Mouse (Mus musculus) liver, postnatal 0 days (tissue): ENCODE measurements around the gene Fzd9. TPM values are rescaled to one million over a fixed set of nuclear protein-coding genes. Genes with fewer than 3 reads are reported as not detected.
"Not testable (repeated sequence)": the region's sequence is repeated elsewhere in the genome, so short reads cannot be mapped to it uniquely, and the experiment has no call there.

Source experiments
- ATAC-seq: fragments of 200-750 bp; cut with Nextera tagmentation; 2 replicates; pipeline ENCODE4 v1.8.0; 2017; ENCODE audit warnings: mild to moderate bottlenecking, moderate library complexity
- DNase-seq: peaks from one replicate; pipeline ENCODE4 v3.0.0-alpha.2; 2016
- H3K27ac ChIP-seq: fragments of 300-500 bp; sonication (generic); 2 replicates; pipeline ENCODE4 v1.5.1; 2014; ENCODE audit warnings: antibody characterized with exemption, moderate library complexity, mild to moderate bottlenecking, low read depth
- H3K27me3 ChIP-seq: fragments of 300-500 bp; sonication (generic); 2 replicates; pipeline ENCODE4 v1.6.1; 2014; ENCODE audit warnings: low read length, control low read depth, mixed read lengths; ENCODE audit not compliant: insufficient read depth
- H3K36me3 ChIP-seq: fragments of 300-500 bp; sonication (generic); replicated peaks from 2 replicates; pipeline ENCODE4 v1.6.1; 2014; ENCODE audit warnings: mild to moderate bottlenecking, control low read depth, low read length, moderate library complexity, mixed read lengths; ENCODE audit not compliant: insufficient read depth
- H3K4me1 ChIP-seq: fragments of 300-500 bp; sonication (generic); 2 replicates; pipeline ENCODE4 v1.6.1; 2014; ENCODE audit warnings: antibody characterized with exemption, mild to moderate bottlenecking, control low read depth; ENCODE audit not compliant: insufficient read depth
- H3K4me2 ChIP-seq: fragments of 300-500 bp; sonication (generic); 2 replicates; pipeline ENCODE4 v1.6.1; 2014; ENCODE audit warnings: low read depth, mild to moderate bottlenecking, low read length, moderate library complexity, mixed read lengths
- H3K4me3 ChIP-seq: fragments of 300-500 bp; sonication (generic); 2 replicates; pipeline ENCODE4 v1.5.1; 2014; ENCODE audit warnings: low read depth, low read length
- H3K9ac ChIP-seq: fragments of 300-500 bp; sonication (generic); replicated peaks from 2 replicates; pipeline ENCODE4 v1.6.1; 2014; ENCODE audit warnings: mild to moderate bottlenecking, moderate library complexity
- H3K9me3 ChIP-seq: fragments of 300-500 bp; sonication (generic); 2 replicates; pipeline ENCODE4 v1.6.1; 2016; ENCODE audit warnings: mild to moderate bottlenecking, control low read depth, low read length, mixed read lengths
- CTCF ChIP-seq: sonication (generic); IDR thresholded peaks from 2 replicates; pipeline ENCODE4 v1.5.1; 2016; ENCODE audit warnings: antibody characterized with exemption, low read depth
- EP300 ChIP-seq: IDR thresholded peaks from 2 replicates; pipeline ENCODE4 v1.6.1; 2016; ENCODE audit warnings: antibody characterized with exemption, low read depth, mild to moderate bottlenecking
- WGBS: fragments of 180-500 bp; shearing (Covaris S2); extraction: QIAGEN DNeasy Blood & Tissue Kit; methylation state at CpG from one replicate; pipeline ENCODE4 v1.1.7; 2014; ENCODE audit not compliant: insufficient replicate concordance; 5-methylcytosine and 5-hydroxymethylcytosine counted together
- microRNA-seq: library from miRNA; unstranded; fragments of <30 nt; microRNA quantifications from one replicate; pipeline ENCODE4, GENCODE M21; 2016
- polyA plus RNA-seq: library from polyadenylated mRNA; unstranded; fragments of >200 nt; fragmentation: Nextera tagmentation; extraction: Ambion mirVana; gene quantifications from 2 replicates; pipeline ENCODE4 v1.2.1, GENCODE M21; 2015

Gene Fzd9
- polyA plus RNA-seq, 1 experiment from 2014 or later: 0.16 TPM

DNA sequence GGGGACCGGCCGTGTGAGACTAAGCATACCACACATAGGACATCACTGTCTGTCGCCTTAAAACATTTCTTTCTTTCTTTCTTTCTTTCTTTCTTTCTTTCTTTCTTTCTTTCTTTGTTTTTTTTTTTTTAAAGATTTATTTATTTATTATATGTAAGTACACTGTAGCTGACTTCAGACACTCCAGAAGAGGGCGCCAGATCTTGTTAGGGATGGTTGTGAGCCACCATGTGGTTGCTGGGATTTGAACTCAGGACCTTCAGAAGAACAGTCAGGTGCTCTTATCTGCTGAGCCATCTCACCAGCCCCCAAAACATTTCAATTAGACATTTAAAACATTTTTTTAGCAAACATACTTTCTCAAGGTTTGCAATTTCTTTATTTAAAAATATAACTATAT lies 25.2 kb downstream of the Fzd9 start:
- TF ChIP-seq CTCF: 0 out of 2 replicates have a peak, but pooled peaks have one; percentile 12
- not testable (repeated sequence) for H3K27me3 ChIP-seq, H3K9ac ChIP-seq, H3K4me1 ChIP-seq, H3K4me3 ChIP-seq, ATAC-seq, DNase-seq, H3K27ac ChIP-seq, H3K4me2 ChIP-seq, H3K9me3 ChIP-seq
- peaks cover 87% of the 10 kb centered on the region for H3K36me3 ChIP-seq
- WGBS: 92% methylated on average over 4 of the region's 4 CpGs

DNA sequence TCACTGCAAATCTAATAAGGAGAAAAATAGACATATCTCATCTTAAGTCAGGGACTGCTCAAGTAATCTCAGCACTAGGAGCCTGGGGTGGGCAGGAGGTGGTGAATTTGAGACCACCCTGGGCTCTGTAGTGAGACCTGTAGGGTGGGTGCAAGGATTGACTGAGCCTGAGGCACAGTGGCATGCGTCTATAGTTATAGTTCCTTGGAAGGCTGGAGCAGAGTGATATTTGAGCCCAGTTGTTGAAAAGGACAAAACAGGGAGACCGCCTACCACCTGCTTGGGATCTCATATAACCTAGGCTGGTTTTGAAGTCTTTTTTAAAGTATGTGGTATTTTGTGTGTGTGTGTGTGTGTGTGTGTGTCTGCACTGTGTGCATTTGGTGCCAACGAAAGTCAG lies 26.9 kb downstream of the Fzd9 start:
- no peak overlapping the region for H3K9ac ChIP-seq
- ATAC-seq (no peak), DNase-seq (no peak)
- no peak overlapping the region for H3K4me3 ChIP-seq
- no peak overlapping the region for H3K4me2 ChIP-seq
- no peaks in the 10 kb centered on the region for H3K9me3 ChIP-seq
- H3K27me3 ChIP-seq: no peaks in the 10 kb centered on the region
- peaks cover 87% of the 10 kb centered on the region for H3K36me3 ChIP-seq
- no peaks in the 10 kb centered on the region for H3K4me1 ChIP-seq
- WGBS: 90% methylated on average over 3 of the region's 3 CpGs
- no peak overlapping the region for H3K27ac ChIP-seq
- TF ChIP-seq EP300 (no peak), CTCF (no peak)

GRCm38 (mm10) chr5:135222066-135222465 lies 29.0 kb downstream of the Fzd9 start:
- DNase-seq: no peak
- WGBS: 86% methylated on average over 7 of the region's 7 CpGs
- no peak for ATAC-seq

DNA sequence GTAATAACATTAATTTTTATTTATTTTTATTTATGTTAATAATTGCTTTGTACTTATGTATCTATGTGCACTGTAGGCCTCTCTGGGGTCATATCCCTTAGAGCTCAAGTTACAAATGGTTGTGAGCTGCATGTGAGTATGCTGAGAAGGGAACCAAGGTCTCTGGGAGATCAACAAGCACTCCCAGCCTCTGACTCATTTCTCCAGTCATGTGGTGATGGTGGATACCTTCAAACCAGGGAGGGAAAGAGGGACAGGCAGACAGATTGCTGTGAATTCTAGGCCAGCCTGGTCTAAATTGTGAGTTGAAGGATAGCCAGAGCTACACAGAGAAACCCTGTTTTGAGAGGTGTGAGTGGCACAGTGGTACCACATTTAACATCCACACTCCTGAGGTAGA lies 30.1 kb downstream of the Fzd9 start:
- H3K4me3 ChIP-seq: no peak overlapping the region
- H3K27ac ChIP-seq: no peak overlapping the region
- peaks cover 94% of the 10 kb centered on the region for H3K36me3 ChIP-seq
- no peak overlapping the region for H3K9ac ChIP-seq
- DNase-seq (no peak), ATAC-seq (no peak)
- no peaks in the 10 kb centered on the region for H3K9me3 ChIP-seq
- no peak overlapping the region for H3K4me2 ChIP-seq
- TF ChIP-seq CTCF (no peak), EP300 (no peak)
- H3K4me1 ChIP-seq: no peaks in the 10 kb centered on the region
- H3K27me3 ChIP-seq: no peaks in the 10 kb centered on the region

More at GRCm38 (mm10) chr5:135222066-135222465, 29.0 kb downstream of the Fzd9 start:
- no peak overlapping the region for H3K27ac ChIP-seq
- H3K4me3 ChIP-seq: no peak overlapping the region
- TF ChIP-seq CTCF (no peak), EP300 (no peak)
- H3K27me3 ChIP-seq: no peaks in the 10 kb centered on the region
- no peaks in the 10 kb centered on the region for H3K9me3 ChIP-seq
- H3K4me1 ChIP-seq: no peaks in the 10 kb centered on the region
- H3K4me2 ChIP-seq: no peak overlapping the region
- H3K36me3 ChIP-seq: peaks cover 91% of the 10 kb centered on the region
- no peak overlapping the region for H3K9ac ChIP-seq

DNA sequence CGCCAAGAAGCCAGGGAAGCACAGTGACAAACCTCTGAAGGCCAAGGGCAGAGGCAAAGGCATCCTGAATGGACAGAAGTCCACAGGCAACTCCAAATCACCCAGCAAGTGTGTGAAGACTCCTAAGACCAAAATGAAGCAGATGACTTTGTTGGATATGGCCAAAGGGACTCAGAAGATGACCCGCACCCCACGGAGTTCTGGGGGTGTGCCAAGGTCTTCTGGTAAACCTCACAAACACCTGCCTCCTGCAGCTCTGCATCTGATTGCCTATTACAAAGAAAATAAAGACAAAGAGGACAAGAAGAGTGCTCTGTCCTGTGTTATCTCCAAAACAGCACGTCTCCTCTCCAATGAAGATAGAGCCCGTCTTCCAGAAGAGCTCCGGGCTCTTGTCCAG lies 34.2 kb downstream of the Fzd9 start:
- Histone ChIP-seq H3K27ac (no peak overlapping the region), H3K4me1 (no peaks in the 10 kb centered on the region), H3K9ac (no peak overlapping the region), H3K27me3 (no peaks in the 10 kb centered on the region), H3K4me2 (no peak overlapping the region), H3K9me3 (no peaks in the 10 kb centered on the region), H3K36me3 (peaks cover 96% of the 10 kb centered on the region), H3K4me3 (no peak overlapping the region)
- TF ChIP-seq CTCF: no peak
- no peak for TF ChIP-seq EP300
- DNase-seq (no peak), ATAC-seq (no peak)
- 86% methylated on average over 6 of the region's 6 CpGs for WGBS

DNA sequence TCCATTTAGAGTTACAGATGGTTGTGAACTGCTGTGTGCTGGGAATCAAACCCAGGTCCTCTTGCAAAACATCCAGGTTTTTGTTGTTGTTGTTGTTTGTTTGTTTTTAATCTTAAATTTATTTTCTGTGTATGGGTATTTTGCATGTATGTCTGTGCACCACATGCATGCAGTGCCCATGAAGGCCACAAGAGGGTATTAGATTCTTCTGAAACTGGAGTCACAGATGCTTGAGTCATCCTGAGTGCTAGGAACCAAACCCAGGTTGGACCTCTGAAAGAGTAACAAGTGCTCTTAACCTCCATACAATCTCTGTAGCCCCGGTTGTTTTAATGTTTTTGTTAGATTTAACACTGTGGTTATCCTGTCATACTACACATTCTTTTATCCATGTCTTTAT lies 42.8 kb downstream of the Fzd9 start:
- TF ChIP-seq CTCF (peak; percentile 41), EP300 (no peak)
- no peak for ATAC-seq
- WGBS: 94% methylated on average over 1 of the region's 1 CpGs

DNA sequence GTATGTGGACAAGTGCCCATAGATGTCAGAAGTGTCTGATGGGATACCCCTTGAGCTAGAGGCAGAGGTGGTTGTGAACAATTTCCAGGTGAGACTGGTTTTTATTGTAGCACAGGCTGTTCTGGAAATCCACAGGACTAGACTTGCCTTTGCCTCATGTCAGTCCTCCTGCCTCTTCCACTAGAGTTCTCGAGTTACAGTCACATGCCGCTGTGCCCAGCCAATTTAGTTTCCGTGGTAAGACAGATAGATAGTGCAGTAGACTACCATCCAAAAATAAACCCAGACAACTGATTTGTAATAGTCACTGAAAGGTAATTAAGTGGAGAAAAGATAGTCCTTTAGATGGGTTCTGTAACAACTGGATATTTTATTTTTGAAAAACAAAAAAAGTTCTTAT lies 48.3 kb downstream of the Fzd9 start:
- Histone ChIP-seq H3K36me3 (peaks cover 77% of the 10 kb centered on the region), H3K9ac (no peak overlapping the region), H3K27ac (no peak overlapping the region), H3K9me3 (no peaks in the 10 kb centered on the region), H3K4me2 (no peak overlapping the region), H3K4me3 (no peak overlapping the region), H3K4me1 (no peaks in the 10 kb centered on the region), H3K27me3 (no peaks in the 10 kb centered on the region)
- TF ChIP-seq CTCF (no peak), EP300 (no peak)
- no peak for ATAC-seq
- no peak for DNase-seq
- 84% methylated on average over 3 of the region's 3 CpGs for WGBS

More for the DNA sequence above, 42.8 kb downstream of the Fzd9 start:
- no peak overlapping the region for H3K27ac ChIP-seq
- H3K27me3 ChIP-seq: no peaks in the 10 kb centered on the region
- H3K9me3 ChIP-seq: no peaks in the 10 kb centered on the region
- no peak overlapping the region for H3K4me3 ChIP-seq
- no peaks in the 10 kb centered on the region for H3K4me1 ChIP-seq
- H3K9ac ChIP-seq: no peak overlapping the region
- no peak overlapping the region for H3K4me2 ChIP-seq
- DNase-seq: no peak
- peaks cover 88% of the 10 kb centered on the region for H3K36me3 ChIP-seq

Small RNA genes lying within 50 kb of the gene (microRNA-seq; reads per million reads assigned to microRNA genes)
- gene Gm25315: not detected

Other genes starting within 250 kb of the Fzd9 start
- 47.9 and 49.2 TPM in 2 replicates for gene Abhd11, start 242.1 kb downstream of the Fzd9 start, polyA plus RNA-seq
- gene Stx1a, start 227.7 kb downstream of the Fzd9 start, polyA plus RNA-seq: 2.3 and 2.5 TPM in 2 replicates
- gene Dnajc30, start 187.0 kb downstream of the Fzd9 start, polyA plus RNA-seq: 28.7 and 33.3 TPM in 2 replicates
- 38.3 TPM in 2 replicates for gene Bud23, start 186.3 kb downstream of the Fzd9 start, polyA plus RNA-seq
- 0.53 and 0.80 TPM in 2 replicates for gene Vps37d, start 173.0 kb downstream of the Fzd9 start, polyA plus RNA-seq
- 18.2 and 19.5 TPM in 2 replicates for gene Mlxipl, start 161.3 kb downstream of the Fzd9 start, polyA plus RNA-seq
- gene Tbl2, start 101.6 kb downstream of the Fzd9 start, polyA plus RNA-seq: 10.4 and 12.3 TPM in 2 replicates
- gene Bcl7b, start 82.9 kb downstream of the Fzd9 start, polyA plus RNA-seq: 30.1 and 32.6 TPM in 2 replicates
- gene Baz1b, start 64.0 kb downstream of the Fzd9 start, polyA plus RNA-seq: 10.5 and 11.7 TPM in 2 replicates
- not detected in 2 replicates for gene Fkbp6, start 98.8 kb upstream of the Fzd9 start, polyA plus RNA-seq
- gene Trim50, start 102.1 kb upstream of the Fzd9 start, polyA plus RNA-seq: not detected in 2 replicates
- gene Nsun5, start 118.7 kb upstream of the Fzd9 start, polyA plus RNA-seq: 9.4 and 10.0 TPM in 2 replicates
- 3.2 and 3.5 TPM in 2 replicates for gene Pom121, start 143.3 kb upstream of the Fzd9 start, polyA plus RNA-seq